8 mouse cellular contexts compared by ENCODE assay signal in genomic region chr7:125392536-125392935, GRCm38 (mm10). TPM values are rescaled to one million over a fixed set of nuclear protein-coding genes. Genes with fewer than 3 reads are reported as not detected.
DNase-seq lines count a peak whose midpoint lies in the region; ATAC-seq and TF ChIP-seq lines count a peak whose summit lies in the region.

No protein-coding gene starts in this region.

- no peak overlapping the region; the same call in 1 of the 2 replicates for H3K4me2 ChIP-seq in forebrain, embryonic 14.5 days (ENCODE audit: low read length)
- peak overlapping the region; percentile 73; the same call in 1 of the 2 replicates for H3K4me2 ChIP-seq in hindbrain, embryonic 12.5 days (replicated peaks)

- no peak for TF ChIP-seq CTCF in E14TG2a.4 (conservative IDR thresholded peaks at IDR 0.05; ENCODE audit: low read length)

- peaks cover 22% of the 10 kb centered on the region for H3K27me3 ChIP-seq in E14TG2a.4 (ENCODE audit: insufficient read depth, low read length)
- no peaks in the 10 kb centered on the region for H3K27me3 ChIP-seq in forebrain, embryonic 14.5 days (replicated peaks; ENCODE audit: control insufficient read depth, insufficient read depth, low read length)
- H3K27me3 ChIP-seq in hindbrain, embryonic 12.5 days: peaks cover 13% of the 10 kb centered on the region

- ATAC-seq in forebrain, embryonic 14.5 days: no peak
- no peak for ATAC-seq in hindbrain, embryonic 12.5 days (ENCODE audit: low FRiP score)

- H3K4me3 ChIP-seq in E14TG2a.4 (replicated peaks; ENCODE audit: low read length): peak overlapping the region; percentile 74; the same call in 1 of the 2 replicates
- H3K4me3 ChIP-seq in forebrain, embryonic 14.5 days (ENCODE audit: low read depth, low read length): no peak overlapping the region
- H3K4me3 ChIP-seq in hindbrain, embryonic 12.5 days: peak overlapping the region; percentile 33; the same call in 1 of the 2 replicates

- no peak overlapping the region for H3K9ac ChIP-seq in forebrain, embryonic 14.5 days (ENCODE audit: low read length)
- H3K9ac ChIP-seq in hindbrain, embryonic 12.5 days: no peak overlapping the region

- H3K4me1 ChIP-seq in E14TG2a.4 (replicated peaks; ENCODE audit: low read depth, low read length): peaks cover 20% of the 10 kb centered on the region
- peaks cover 2% of the 10 kb centered on the region; the same call in 1 of the 2 replicates for H3K4me1 ChIP-seq in forebrain, embryonic 14.5 days (ENCODE audit: control insufficient read depth, insufficient read depth, low read length)
- H3K4me1 ChIP-seq in hindbrain, embryonic 12.5 days: peaks cover 9% of the 10 kb centered on the region

- 45% methylated on average over 3 of the region's 3 CpGs for WGBS in forebrain, embryonic 14.5 days
- WGBS in hindbrain, embryonic 12.5 days: 45% methylated on average over 3 of the region's 3 CpGs

- no peaks in the 10 kb centered on the region for H3K36me3 ChIP-seq in E14TG2a.4 (ENCODE audit: insufficient read depth, low read length)
- no peaks in the 10 kb centered on the region for H3K36me3 ChIP-seq in forebrain, embryonic 14.5 days (ENCODE audit: control insufficient read depth, insufficient read depth, low read length)
- H3K36me3 ChIP-seq in hindbrain, embryonic 12.5 days: no peaks in the 10 kb centered on the region

- H3K9me3 ChIP-seq in E14TG2a.4 (ENCODE audit: low read length): no peaks in the 10 kb centered on the region
- H3K9me3 ChIP-seq in forebrain, embryonic 14.5 days (replicated peaks; ENCODE audit: control insufficient read depth, low read length): no peaks in the 10 kb centered on the region
- H3K9me3 ChIP-seq in hindbrain, embryonic 12.5 days (replicated peaks): no peaks in the 10 kb centered on the region

- peak; percentile 8 for DNase-seq in cerebellum, adult 11-12 months
- DNase-seq in cerebellum, postnatal 36 days: no peak
- DNase-seq in forebrain, embryonic 14.5 days (ENCODE audit: low spot score): peak; percentile 4
- peak; percentile 33 for DNase-seq in lung, postnatal 10 days
- no peak for DNase-seq in frontal cortex, adult 2 months (ENCODE audit: extremely low spot score in 1 of 2, low spot score in 1 of 2)
- no peak for DNase-seq in layer of hippocampus, postnatal 25 days (ENCODE audit: extremely low spot score in 1 of 2, low spot score in 1 of 2)

- no peak overlapping the region for H3K27ac ChIP-seq in forebrain, embryonic 14.5 days (ENCODE audit: low read depth, low read length)
- H3K27ac ChIP-seq in hindbrain, embryonic 12.5 days: no peak overlapping the region

RNA-seq across cellular contexts. Expression of gene Kdm8, which starts 51.9 kb away (rescaled TPM):
- 5.2 TPM in 2 replicates for polyA plus RNA-seq in forebrain, embryonic 14.5 days (2014; fragmentation: Nextera tagmentation; extraction: Ambion mirVana)
- 9.3 and 10.7 TPM in 2 replicates for polyA plus RNA-seq in hindbrain, embryonic 12.5 days (2016; fragmentation: Nextera tagmentation; extraction: Ambion mirVana)
- 5.1 and 6.0 TPM in 2 replicates for polyA plus RNA-seq in frontal cortex, adult 2 months (2012; rRNA removed)
- 1 to 10 TPM; 3.9 to 5.6 TPM for total RNA-seq in layer of hippocampus, postnatal 25 days (2021)

Comparison
In these comparisons a context has a peak if more than half of its experiments do, and no peak if none do; other contexts are left out.
1. DNase-seq: peak in cerebellum, adult 11-12 months (single experiment), forebrain, embryonic 14.5 days (single experiment) and lung, postnatal 10 days (single experiment); none in cerebellum, postnatal 36 days (0 of 2), frontal cortex, adult 2 months (0 of 2) and layer of hippocampus, postnatal 25 days (0 of 2).